Mouse (Mus musculus) adipose tissue, adult 10 weeks (tissue): ENCODE results near the gene Tmem52b. TPM values are rescaled to one million over a fixed set of nuclear protein-coding genes. Genes with fewer than 3 reads are reported as not detected.

Experiments used
- polyA plus RNA-seq: library from polyadenylated mRNA; stranded (reverse); fragments of 350-450 nt; fragmentation: Illumina TruSeq; extraction: RNeasy Lipid Tissue Mini Kit (QIAGEN cat#74804); gene quantifications from one replicate; pipeline ENCODE4 v1.2.3, GENCODE M21; 2014; ENCODE audit warnings: low read depth, low replicate concordance

Tmem52b gene
- polyA plus RNA-seq: not detected

DNA sequence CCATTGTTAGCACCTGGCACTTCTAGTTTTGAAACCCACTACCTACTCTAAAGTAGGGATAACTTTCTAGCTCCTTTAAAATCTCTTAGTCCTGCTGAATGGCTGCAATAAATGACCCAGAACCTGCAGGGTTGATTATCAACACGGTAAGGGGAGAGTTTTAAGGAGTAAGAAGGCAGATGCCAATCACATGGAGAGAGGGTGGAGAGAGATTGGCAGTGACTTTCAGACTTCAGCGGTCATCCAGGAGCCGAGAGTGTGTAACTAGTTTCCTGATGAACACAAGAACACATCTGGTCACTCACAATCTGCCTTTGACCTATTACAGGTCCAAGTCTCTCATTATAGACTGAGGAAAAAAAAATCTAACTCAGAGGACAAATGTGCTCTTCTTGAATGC is at the start of gene Tmem52b:
Gene Tmem52b, plus strand, starts transcription at position 189 of the 400 bp plus-strand sequence.

DNA sequence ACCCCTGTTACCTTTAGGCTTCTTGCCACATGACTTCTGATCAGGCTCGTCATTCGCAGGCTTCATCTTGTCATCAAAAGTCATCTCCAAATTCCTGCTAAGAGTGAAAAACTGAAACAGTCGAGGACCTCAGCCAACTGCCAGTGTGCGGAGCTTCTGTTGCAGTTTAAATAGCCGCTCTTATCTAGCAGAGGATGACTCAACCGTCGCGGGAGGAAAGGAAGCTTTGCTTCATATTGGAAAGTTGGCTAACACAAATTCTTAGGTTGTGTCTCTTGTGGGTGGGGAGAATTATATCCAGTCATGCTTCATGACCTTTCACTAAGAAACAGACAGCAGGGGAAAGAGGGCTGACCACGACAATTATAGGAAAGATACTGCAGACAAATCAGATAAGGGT is 5.3 kb upstream of the Tmem52b start, which contains the start of gene Olr1:
Gene Olr1, minus strand, starts transcription at position 142 of the 400 bp plus-strand sequence.

GRCm38 (mm10) chr6:129532942-129533860 is 20.8 kb downstream of the Tmem52b start, which contains the start of gene Gabarapl1:
TSS of gene Gabarapl1 (plus strand) at chr6:129533160.

Other genes with a start within 250 kb of the Tmem52b start
- gene Cd69, start 237.1 kb upstream of the Tmem52b start, polyA plus RNA-seq: 0.68 TPM
- 20.7 TPM for gene 4922502D21Rik, start 180.8 kb upstream of the Tmem52b start, polyA plus RNA-seq
- 6.0 TPM for gene Clec12a, start 169.9 kb upstream of the Tmem52b start, polyA plus RNA-seq
- 0.55 TPM for gene Clec12b, start 126.7 kb upstream of the Tmem52b start, polyA plus RNA-seq
- not detected for gene Clec1b, start 115.3 kb upstream of the Tmem52b start, polyA plus RNA-seq
- 2.1 TPM for gene Clec9a, start 103.7 kb upstream of the Tmem52b start, polyA plus RNA-seq
- 2.6 TPM for gene Clec1a, start 60.6 kb upstream of the Tmem52b start, polyA plus RNA-seq
- 0.38 TPM for gene Olr1, start 5.4 kb upstream of the Tmem52b start, polyA plus RNA-seq
- gene Gabarapl1, start 20.6 kb downstream of the Tmem52b start, polyA plus RNA-seq: 177 TPM
- 0.68 TPM for gene Klre1, start 65.3 kb downstream of the Tmem52b start, polyA plus RNA-seq
- 2.8 TPM for gene Klrd1, start 79.2 kb downstream of the Tmem52b start, polyA plus RNA-seq
- gene Klrk1, start 111.3 kb downstream of the Tmem52b start, polyA plus RNA-seq: 3.0 TPM
- not detected for gene Klrc3, start 130.8 kb downstream of the Tmem52b start, polyA plus RNA-seq
- 0.15 TPM for gene Klrc2, start 148.1 kb downstream of the Tmem52b start, polyA plus RNA-seq
- gene Klrc1, start 166.4 kb downstream of the Tmem52b start, polyA plus RNA-seq: 0.27 TPM
- 0.68 TPM for gene Klri1, start 204.6 kb downstream of the Tmem52b start, polyA plus RNA-seq
- 0.12 TPM for gene Klri2, start 227.9 kb downstream of the Tmem52b start, polyA plus RNA-seq